8 mouse cellular contexts compared by ENCODE assay signal in the genomic region with DNA sequence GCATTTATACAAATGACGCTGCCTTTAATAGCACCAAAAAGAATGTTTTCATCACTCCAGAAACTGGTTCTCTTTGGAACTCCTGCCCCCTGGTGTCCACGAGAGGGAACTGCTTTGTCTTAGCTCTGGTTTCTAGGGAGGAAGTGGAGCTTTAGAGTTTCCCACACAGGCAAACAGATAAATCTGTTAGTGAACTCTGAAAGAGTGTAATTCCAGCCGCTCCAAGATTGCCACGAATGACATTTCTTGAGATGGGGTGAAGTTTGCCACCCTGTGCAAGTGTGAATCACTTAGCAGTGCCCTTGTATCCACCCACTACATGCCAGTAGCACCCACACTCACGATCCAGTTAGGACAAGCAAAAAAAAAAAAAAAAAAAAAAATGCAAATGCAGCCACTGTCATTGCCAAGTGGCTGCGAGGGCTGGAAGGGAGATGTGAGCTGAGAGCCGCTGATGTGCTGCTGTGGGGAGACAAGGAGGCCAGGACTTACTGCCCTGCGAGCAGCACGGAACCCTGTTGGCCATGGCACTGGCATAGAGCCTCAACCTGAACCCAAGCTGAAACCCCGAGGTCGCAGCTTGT. TPM values are rescaled to one million over a fixed set of nuclear protein-coding genes. Genes with fewer than 3 reads are reported as not detected.
DNase-seq lines count a peak whose midpoint lies in the region; TF ChIP-seq lines count a peak whose summit lies in the region.

No protein-coding gene starts in this region.

- H3K36me3 ChIP-seq in MEL (ENCODE audit: control insufficient read depth in 1 of 2, insufficient read depth in 2 of 2, low read length in 2 of 2), result peaks cover 0 to 5% of the 10 kb centered on the region in 2 experiments; a peak in 3 of 4 replicates

- no peaks in the 10 kb centered on the region for H3K79me2 ChIP-seq in MEL (ENCODE audit: control insufficient read depth, insufficient read depth, low read length, poor library complexity)

- WGBS in bone marrow, adult 2 months, result 34% methylated on average over 11 of the region's 11 CpGs

- no peak for TF ChIP-seq EP300 in MEL (IDR thresholded peaks at IDR 0.05; ENCODE audit: low read depth in 1 of 2, low read length in 2 of 2)

- peak; percentile 76 to 94 (median 91) for TF ChIP-seq CTCF in MEL (IDR thresholded peaks at IDR 0.05 in 2 of 3, conservative IDR thresholded peaks at IDR 0.05 in 1 of 3; ENCODE audit: control insufficient read depth in 1 of 3, insufficient read depth in 1 of 3, low read depth in 2 of 3, low read length in 3 of 3, poor library complexity in 1 of 3, severe bottlenecking in 1 of 3)
- peak; percentile 56 for TF ChIP-seq CTCF in bone marrow, adult 2 months (IDR thresholded peaks at IDR 0.05; ENCODE audit: control insufficient read depth, insufficient read depth, low read length)
- TF ChIP-seq CTCF in embryonic fibroblast, embryonic 13.5 days (IDR thresholded peaks at IDR 0.05; ENCODE audit: borderline replicate concordance, insufficient read depth, low read length), result peak; percentile 32; the same call in 1 of the 2 replicates

- TF ChIP-seq RAD21 in MEL (IDR thresholded peaks at IDR 0.05; ENCODE audit: low read depth, low read length), result peak; percentile 88

- DNase-seq in MEL (ENCODE audit: low read depth, low spot score), result peak; percentile 86
- DNase-seq in heart, postnatal 14 days, result peak; percentile 72 to 81
- peak; percentile 70 to 84 for DNase-seq in layer of hippocampus, adult 18-20 months (ENCODE audit: low spot score in 2 of 2)
- DNase-seq in lung, postnatal 10 days, result peak; percentile 87
- DNase-seq in right cerebral cortex, adult 18-20 months, result peak; percentile 69
- DNase-seq in urinary bladder, postnatal 36 days (ENCODE audit: low spot score in 2 of 2), result peak; percentile 68 to 70

- no peaks in the 10 kb centered on the region for H3K9me3 ChIP-seq in MEL (replicated peaks; ENCODE audit: insufficient read depth, low read length)

- TF ChIP-seq POLR2A in MEL (IDR thresholded peaks at IDR 0.05; ENCODE audit: control insufficient read depth in 1 of 2, insufficient read depth in 1 of 2, low read depth in 1 of 2, low read length in 2 of 2, poor library complexity in 1 of 2), result no peak
- no peak for TF ChIP-seq POLR2A in bone marrow, adult 2 months (IDR thresholded peaks at IDR 0.05; ENCODE audit: borderline replicate concordance, control insufficient read depth, low read depth, low read length)
- TF ChIP-seq POLR2A in embryonic fibroblast, embryonic 13.5 days (IDR thresholded peaks at IDR 0.05; ENCODE audit: low read depth, low read length), result no peak

- peaks cover 2 to 11% of the 10 kb centered on the region in 2 experiments; a peak in 3 of 4 replicates for H3K27me3 ChIP-seq in MEL (ENCODE audit: control insufficient read depth in 1 of 2, insufficient read depth in 2 of 2, low read length in 2 of 2)

- H3K9ac ChIP-seq in MEL (ENCODE audit: control insufficient read depth, low read depth, low read length, poor library complexity, severe bottlenecking), result no peak overlapping the region

- H3K4me3 ChIP-seq in MEL (ENCODE audit: control insufficient read depth in 1 of 2, insufficient read depth in 1 of 2, low read depth in 2 of 2, low read length in 2 of 2), result peak overlapping the region in 1 of 2 experiments; percentile 42; a peak in 2 of 4 replicates
- H3K4me3 ChIP-seq in bone marrow, adult 2 months (replicated peaks; ENCODE audit: control insufficient read depth, low read depth, low read length), result no peak overlapping the region
- no peak overlapping the region for H3K4me3 ChIP-seq in embryonic fibroblast, embryonic 13.5 days (ENCODE audit: insufficient read depth, low read length)

- H3K4me1 ChIP-seq in MEL (ENCODE audit: control insufficient read depth in 1 of 2, insufficient read depth in 2 of 2, low read length in 2 of 2), result peaks cover 0 to 20% of the 10 kb centered on the region in 2 experiments; a peak in 3 of 4 replicates
- H3K4me1 ChIP-seq in bone marrow, adult 2 months (ENCODE audit: control insufficient read depth, insufficient read depth, low read length), result peaks cover 1% of the 10 kb centered on the region; the same call in 1 of the 2 replicates
- peaks cover 2% of the 10 kb centered on the region; the same call in 1 of the 2 replicates for H3K4me1 ChIP-seq in embryonic fibroblast, embryonic 13.5 days (ENCODE audit: control insufficient read depth, insufficient read depth, low read length)

- no peak overlapping the region for H3K27ac ChIP-seq in MEL (ENCODE audit: control insufficient read depth, low read depth, low read length)
- H3K27ac ChIP-seq in bone marrow, adult 2 months (ENCODE audit: control insufficient read depth, insufficient read depth, low read depth, low read length, poor library complexity), result no peak overlapping the region
- no peak overlapping the region for H3K27ac ChIP-seq in embryonic fibroblast, embryonic 13.5 days (ENCODE audit: insufficient read depth, low read length)

- intact Hi-C loops in heart, postnatal 14 days (cut with DNase I), result loop anchor here (1.0 to 5.0 kb wide), 4 partner anchors 45 to 180 kb away; no protein-coding TSS in a partner anchor

TF ChIP-seq in MEL, 35 proteins besides CTCF, POLR2A, EP300 and RAD21:
- no peak for TF ChIP-seq USF1 (IDR thresholded peaks at IDR 0.05; ENCODE audit: low read depth, low read length)
- TF ChIP-seq NRF1 (IDR thresholded peaks at IDR 0.05; ENCODE audit: insufficient read depth, low read depth, low read length, poor library complexity, severe bottlenecking), result no peak
- TF ChIP-seq TBP (IDR thresholded peaks at IDR 0.05; ENCODE audit: low read depth, low read length), result no peak
- TF ChIP-seq E2F4 (IDR thresholded peaks at IDR 0.05; ENCODE audit: borderline replicate concordance, low read depth, low read length), result no peak
- 0 out of 2 replicates have a peak, but pooled peaks have one; percentile 22 for TF ChIP-seq HCFC1 (IDR thresholded peaks at IDR 0.05; ENCODE audit: low read depth, low read length)
- TF ChIP-seq TAL1 (IDR thresholded peaks at IDR 0.05; ENCODE audit: low read length), result no peak
- no peak for TF ChIP-seq CHD1 (IDR thresholded peaks at IDR 0.05; ENCODE audit: low read depth, low read length)
- TF ChIP-seq MYC (IDR thresholded peaks at IDR 0.05; ENCODE audit: low read depth, low read length), result no peak
- TF ChIP-seq SMC3 (IDR thresholded peaks at IDR 0.05; ENCODE audit: low read depth, low read length), result peak; percentile 92
- peak; percentile 43; the same call in 1 of the 2 replicates for TF ChIP-seq SIN3A (IDR thresholded peaks at IDR 0.05; ENCODE audit: low read length)
- TF ChIP-seq CHD2 (IDR thresholded peaks at IDR 0.05; ENCODE audit: low read length), result no peak
- 0 out of 2 replicates have a peak, but pooled peaks have one; percentile 47 for TF ChIP-seq RCOR1 (IDR thresholded peaks at IDR 0.05; ENCODE audit: low read depth, low read length)
- TF ChIP-seq ZMIZ1 (IDR thresholded peaks at IDR 0.05; ENCODE audit: low read depth, low read length), result no peak
- TF ChIP-seq KAT2A (conservative IDR thresholded peaks at IDR 0.05; ENCODE audit: low read depth, low read length), result no peak
- TF ChIP-seq MXI1 (IDR thresholded peaks at IDR 0.05; ENCODE audit: low read depth, low read length), result no peak
- TF ChIP-seq ETS1 (IDR thresholded peaks at IDR 0.05; ENCODE audit: low read depth, low read length), result no peak
- TF ChIP-seq ZNF384 (IDR thresholded peaks at IDR 0.05; ENCODE audit: low read depth, low read length), result peak; percentile 76
- no peak for TF ChIP-seq POLR2AphosphoS2 (IDR thresholded peaks at IDR 0.05; ENCODE audit: low read length)
- no peak for TF ChIP-seq JUND (IDR thresholded peaks at IDR 0.05; ENCODE audit: low read depth, low read length)
- TF ChIP-seq BHLHE40 (IDR thresholded peaks at IDR 0.05; ENCODE audit: borderline replicate concordance, low read depth, low read length), result no peak
- TF ChIP-seq GATA1 (IDR thresholded peaks at IDR 0.05; ENCODE audit: low read depth, low read length), result 0 out of 2 replicates have a peak, but pooled peaks have one; percentile 7
- no peak for TF ChIP-seq MEF2A (IDR thresholded peaks at IDR 0.05; ENCODE audit: extremely low read depth, insufficient replicate concordance, low read depth, low read length, poor library complexity, severe bottlenecking)
- TF ChIP-seq TCF12 (IDR thresholded peaks at IDR 0.05; ENCODE audit: low read depth, low read length), result no peak
- TF ChIP-seq ELF1 (IDR thresholded peaks at IDR 0.05; ENCODE audit: low read depth, low read length), result peak; percentile 29; the same call in 1 of the 2 replicates
- no peak for TF ChIP-seq GABPA (IDR thresholded peaks at IDR 0.05; ENCODE audit: low read depth, low read length)
- no peak for TF ChIP-seq ZKSCAN1 (IDR thresholded peaks at IDR 0.05; ENCODE audit: low read depth, low read length)
- TF ChIP-seq MAZ (IDR thresholded peaks at IDR 0.05; ENCODE audit: low read depth, low read length), result no peak
- TF ChIP-seq POLR2AphosphoS5 (IDR thresholded peaks at IDR 0.05; ENCODE audit: borderline replicate concordance, low read depth, low read length), result no peak
- no peak for TF ChIP-seq MAX (IDR thresholded peaks at IDR 0.05; ENCODE audit: low read length)
- no peak for TF ChIP-seq NELFE (IDR thresholded peaks at IDR 0.05; ENCODE audit: low read depth, low read length)
- TF ChIP-seq ZC3H11A (IDR thresholded peaks at IDR 0.05; ENCODE audit: low read depth, low read length), result peak; percentile 89
- no peak for TF ChIP-seq UBTF (IDR thresholded peaks at IDR 0.05; ENCODE audit: borderline replicate concordance, insufficient read depth, low read depth, low read length)

RNA-seq across cellular contexts. Expression of a gene that starts 0.7 kb away (rescaled TPM):
- total RNA-seq in MEL (2012; rRNA removed), result not detected in 2 replicates
- polyA plus RNA-seq in MEL (2012; ENCODE audit: insufficient read depth in 1 of 2, insufficient read length in 2 of 2, low read depth in 1 of 2, low replicate concordance in 2 of 2, missing spikeins in 1 of 2), result not detected
- not detected in 2 replicates for polyA plus RNA-seq in bone marrow, adult 2 months (2011; ENCODE audit: insufficient read depth, insufficient read length, low replicate concordance, missing spikeins)
- polyA plus RNA-seq in embryonic fibroblast, embryonic 13.5 days (2011; ENCODE audit: insufficient read length, low read depth, missing spikeins), result not detected in 2 replicates
- not detected for total RNA-seq in heart, postnatal 14 days (2021)
- total RNA-seq in layer of hippocampus, adult 18-20 months (2021), result not detected

RNA-seq across cellular contexts. Expression of a gene that starts 30.2 kb away (rescaled TPM):
- total RNA-seq in MEL (2012; rRNA removed), result not detected in 2 replicates
- polyA plus RNA-seq in MEL (2012; ENCODE audit: insufficient read depth in 1 of 2, insufficient read length in 2 of 2, low read depth in 1 of 2, low replicate concordance in 2 of 2, missing spikeins in 1 of 2), result not detected
- polyA plus RNA-seq in bone marrow, adult 2 months (2011; ENCODE audit: insufficient read depth, insufficient read length, low replicate concordance, missing spikeins), result not detected in 2 replicates
- not detected in 2 replicates for polyA plus RNA-seq in embryonic fibroblast, embryonic 13.5 days (2011; ENCODE audit: insufficient read length, low read depth, missing spikeins)
- total RNA-seq in heart, postnatal 14 days (2021), result not detected
- not detected for total RNA-seq in layer of hippocampus, adult 18-20 months (2021)

Comparison
In these comparisons a context has a peak if more than half of its experiments do, and no peak if none do; other contexts are left out.
1. CTCF ChIP-seq: peak in every context shown above with its lines; median percentile 91 in MEL; 56 in bone marrow, adult 2 months; 32 in embryonic fibroblast, embryonic 13.5 days.